Mouse (Mus musculus): ENCODE results near the gene Lonp2.

Gene Lonp2

GRCm38 (mm10) chr8:86756948-86757733, 133.3 kb downstream of the Lonp2 start:
- peak; percentile 57 for DNase-seq

GRCm38 (mm10) chr8:86758651-86759050, 134.8 kb downstream of the Lonp2 start:
- no peak for DNase-seq

- no peak for DNase-seq
Measured at GRCm38 (mm10) chr8:86759090-86759491, 135.2 kb downstream of the Lonp2 start.

- no peak for DNase-seq
Measured at GRCm38 (mm10) chr8:86760746-86761145, 136.9 kb downstream of the Lonp2 start.

- no peak for DNase-seq
Measured at GRCm38 (mm10) chr8:86762806-86763205, 139.0 kb downstream of the Lonp2 start.

- no peak for DNase-seq
Measured at GRCm38 (mm10) chr8:86765155-86765554, 141.3 kb downstream of the Lonp2 start.

GRCm38 (mm10) chr8:86765669-86766068, 141.8 kb downstream of the Lonp2 start:
- no peak for DNase-seq

- no peak for DNase-seq
Measured at GRCm38 (mm10) chr8:86766548-86767211, 142.8 kb downstream of the Lonp2 start.

GRCm38 (mm10) chr8:86768499-86768898, 144.7 kb downstream of the Lonp2 start:
- no peak for DNase-seq

- DNase-seq = no peak
Measured at GRCm38 (mm10) chr8:86769945-86770715, 146.3 kb downstream of the Lonp2 start.
